Mouse (Mus musculus) liver, embryonic 13.5 days (tissue): Measurements from ENCODE around the gene Dnajb1. TPM values are rescaled to one million over a fixed set of nuclear protein-coding genes. Genes with fewer than 3 reads are reported as not detected.

Experiments used
- ATAC-seq: fragments of 200-750 bp; cut with Nextera tagmentation; 2 replicates; pipeline ENCODE4 v1.8.0; 2017; ENCODE audit warnings: low read depth, mild to moderate bottlenecking, moderate number of reproducible peaks, moderate library complexity
- DNase-seq: peaks from one replicate; pipeline ENCODE4 v3.0.0; 2022
- H3K27ac ChIP-seq: fragments of 300-500 bp; sonication (generic); 2 replicates; pipeline ENCODE4 v1.5.1; 2015; ENCODE audit warnings: moderate library complexity, mild to moderate bottlenecking, inconsistent platforms
- H3K27me3 ChIP-seq: fragments of 300-500 bp; sonication (generic); 2 replicates; pipeline ENCODE4 v1.6.1; 2015; ENCODE audit warnings: mild to moderate bottlenecking, inconsistent platforms
- H3K36me3 ChIP-seq: fragments of 300-500 bp; sonication (generic); 2 replicates; pipeline ENCODE4 v1.6.1; 2015; ENCODE audit warnings: mild to moderate bottlenecking, inconsistent platforms
- H3K4me1 ChIP-seq: fragments of 300-500 bp; sonication (generic); replicated peaks from 2 replicates; pipeline ENCODE4 v1.6.1; 2015; ENCODE audit warnings: inconsistent platforms
- H3K4me2 ChIP-seq: fragments of 300-500 bp; sonication (generic); 2 replicates; pipeline ENCODE4 v1.6.1; 2015; ENCODE audit warnings: inconsistent platforms, mild to moderate bottlenecking, moderate library complexity
- H3K4me3 ChIP-seq: fragments of 300-500 bp; sonication (generic); replicated peaks from 2 replicates; pipeline ENCODE4 v1.5.1; 2015; ENCODE audit warnings: mild to moderate bottlenecking, inconsistent platforms
- H3K9ac ChIP-seq: fragments of 300-500 bp; sonication (generic); 2 replicates; pipeline ENCODE4 v1.6.1; 2015; ENCODE audit warnings: mild to moderate bottlenecking, inconsistent platforms
- H3K9me3 ChIP-seq: fragments of 300-500 bp; sonication (generic); replicated peaks from 2 replicates; pipeline ENCODE4 v1.6.1; 2016; ENCODE audit warnings: inconsistent platforms
- WGBS: fragments of 180-500 bp; shearing (Covaris S2); methylation state at CpG from one replicate; pipeline ENCODE4 v1.1.7; 2015; ENCODE audit not compliant: insufficient replicate concordance; 5-methylcytosine and 5-hydroxymethylcytosine counted together
- polyA plus RNA-seq: library from polyadenylated mRNA; unstranded; fragments of >200 nt; fragmentation: Nextera tagmentation; extraction: Ambion mirVana; gene quantifications from 2 replicates; pipeline ENCODE4 v1.2.1, GENCODE M21; 2015

Gene Dnajb1
- 54.5 and 59.6 TPM in 2 replicates for polyA plus RNA-seq

- ATAC-seq (peak; percentile 89), DNase-seq (peak; percentile 100)
- Histone ChIP-seq H3K27ac (peak within 1 kb of the TSS; percentile 99), H3K27me3 (no peaks in the 10 kb centered on the region), H3K36me3 (peaks cover 37% of the 10 kb centered on the region), H3K4me1 (peaks cover 66% of the 10 kb centered on the region), H3K9me3 (no peaks in the 10 kb centered on the region), H3K4me2 (peak within 1 kb of the TSS; percentile 94), H3K9ac (peak within 1 kb of the TSS; percentile 97), H3K4me3 (peak within 1 kb of the TSS; percentile 90)
- WGBS: under 1% methylated on average over 69 of the region's 69 CpGs
These were observed at the start of gene Dnajb1, which contains the start of gene Tecr for GRCm38 (mm10) chr8:83607661-83608397. TSS of gene Dnajb1 (plus strand) at chr8:83608193. TSS of gene Tecr (minus strand) at chr8:83607971.

- H3K4me2 ChIP-seq: peak overlapping the region; percentile 44
These were observed 45.3 kb upstream of the Dnajb1 start for GRCm38 (mm10) chr8:83562669-83563068.

GRCm38 (mm10) chr8:83563246-83563645, 44.7 kb upstream of the Dnajb1 start:
- no peaks in the 10 kb centered on the region for H3K27me3 ChIP-seq
- peaks cover 2% of the 10 kb centered on the region; the same call in 1 of the 2 replicates for H3K36me3 ChIP-seq
- peak overlapping the region; percentile 42; the same call in 1 of the 2 replicates for H3K9ac ChIP-seq
- H3K4me3 ChIP-seq: no peak overlapping the region
- 71% methylated on average over 4 of the region's 4 CpGs for WGBS
- H3K4me2 ChIP-seq: peak overlapping the region; percentile 44; the same call in 1 of the 2 replicates
- H3K27ac ChIP-seq: peak overlapping the region; percentile 61
- no peaks in the 10 kb centered on the region for H3K9me3 ChIP-seq
- peaks cover 63% of the 10 kb centered on the region for H3K4me1 ChIP-seq
- no peak for DNase-seq
- no peak for ATAC-seq

More at GRCm38 (mm10) chr8:83562669-83563068, 45.3 kb upstream of the Dnajb1 start:
- Histone ChIP-seq H3K27me3 (no peaks in the 10 kb centered on the region), H3K9me3 (no peaks in the 10 kb centered on the region), H3K27ac (peak overlapping the region; percentile 61), H3K36me3 (no peaks in the 10 kb centered on the region), H3K4me3 (no peak overlapping the region), H3K9ac (peak overlapping the region; percentile 42; the same call in 1 of the 2 replicates), H3K4me1 (peaks cover 57% of the 10 kb centered on the region)
- WGBS: 23% methylated on average over 3 of the region's 3 CpGs
- DNase-seq: no peak
- ATAC-seq: peak; percentile 58

- Histone ChIP-seq H3K36me3 (peaks cover 25% of the 10 kb centered on the region), H3K4me1 (peaks cover 72% of the 10 kb centered on the region), H3K9ac (peak overlapping the region; percentile 46), H3K9me3 (no peaks in the 10 kb centered on the region), H3K27ac (no peak overlapping the region), H3K4me2 (peak overlapping the region; percentile 76), H3K4me3 (peak overlapping the region; percentile 75), H3K27me3 (no peaks in the 10 kb centered on the region)
- 69% methylated on average over 9 of the region's 9 CpGs for WGBS
- peak; percentile 51 for ATAC-seq
- DNase-seq: no peak
These were observed 42.1 kb upstream of the Dnajb1 start for GRCm38 (mm10) chr8:83565731-83566375.

DNA sequence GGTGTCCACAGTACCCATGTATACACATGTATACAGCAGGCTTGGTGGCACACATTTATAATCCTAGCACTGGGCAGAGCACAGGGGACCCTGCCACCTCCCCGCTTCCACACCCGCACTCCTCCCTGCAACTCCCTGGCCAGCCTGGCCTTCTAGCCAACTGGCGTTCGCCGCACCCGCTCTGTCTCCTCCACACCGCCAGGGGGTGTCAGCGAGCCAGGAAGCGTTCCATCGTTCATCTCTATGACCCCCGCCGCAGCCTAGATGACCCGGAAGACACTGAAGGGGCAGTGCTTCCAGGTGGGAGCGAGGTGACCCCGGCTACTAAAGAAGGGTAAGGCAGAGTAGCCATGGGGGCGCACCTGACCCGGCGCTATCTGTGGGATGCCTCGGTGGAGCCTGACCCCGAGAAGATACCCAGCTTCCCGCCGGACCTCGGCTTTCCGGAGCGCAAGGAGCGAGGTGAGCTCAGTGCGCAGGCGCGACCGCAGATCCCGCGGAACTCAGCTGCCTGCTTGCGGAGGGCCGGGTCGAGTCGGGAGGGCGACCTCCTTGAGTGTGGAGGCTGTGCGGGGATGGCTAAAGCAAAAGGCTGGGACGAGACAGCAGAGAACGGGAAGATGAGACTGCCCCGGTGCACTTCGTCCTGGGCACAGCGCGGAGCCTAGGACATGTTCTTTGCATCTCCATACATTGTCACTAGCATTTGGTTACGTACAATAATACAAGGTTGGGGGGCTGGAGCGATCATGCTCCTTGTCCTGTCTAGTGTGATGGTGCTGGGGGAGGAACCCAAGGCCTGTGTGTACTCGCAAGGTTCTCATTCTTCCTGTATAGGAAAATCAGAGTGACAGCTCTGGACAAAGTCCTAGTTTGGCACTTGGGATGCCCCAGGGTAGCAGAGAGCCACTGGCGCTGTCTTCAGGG, 41.3 kb upstream of the Dnajb1 start, which contains the start of gene Ndufb7:
Gene Ndufb7 (plus strand): TSS at position 203 of the 927 bp plus-strand sequence.
- Histone ChIP-seq H3K9me3 (no peaks in the 10 kb centered on the region), H3K4me1 (peaks cover 68% of the 10 kb centered on the region), H3K36me3 (peaks cover 33% of the 10 kb centered on the region), H3K27me3 (no peaks in the 10 kb centered on the region), H3K4me3 (peak within 1 kb of the TSS; percentile 75), H3K4me2 (peak within 1 kb of the TSS; percentile 76), H3K9ac (peak within 1 kb of the TSS; percentile 83), H3K27ac (peak within 1 kb of the TSS; percentile 79)
- ATAC-seq: peak; percentile 80
- DNase-seq: peak; percentile 79
- WGBS: under 1% methylated on average over 48 of the region's 48 CpGs

DNA sequence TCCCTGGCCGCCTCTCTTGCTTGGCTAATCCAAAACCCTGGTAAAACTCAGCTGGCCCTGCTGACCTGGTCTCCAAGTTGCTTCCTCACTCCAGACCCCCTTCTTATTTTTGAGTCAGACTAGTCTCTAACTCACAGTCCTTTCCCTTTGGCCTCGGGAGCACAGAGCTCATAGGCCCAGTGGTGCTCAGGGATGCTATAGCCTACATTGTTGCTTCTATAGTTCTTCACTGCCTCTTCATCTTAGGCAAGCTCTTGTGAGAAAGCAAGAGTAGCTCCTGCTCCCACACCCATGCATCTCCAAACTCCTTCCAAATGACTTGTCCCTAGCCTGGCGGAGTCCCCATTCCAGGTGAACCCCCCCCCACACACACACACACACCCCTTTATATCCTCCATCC, 40.3 kb upstream of the Dnajb1 start:
- WGBS: 50% methylated on average over 3 of the region's 3 CpGs
- H3K27me3 ChIP-seq: no peaks in the 10 kb centered on the region
- H3K9me3 ChIP-seq: no peaks in the 10 kb centered on the region
- DNase-seq (no peak), ATAC-seq (no peak)
- peak overlapping the region; percentile 79 for H3K27ac ChIP-seq
- peak overlapping the region; percentile 83 for H3K9ac ChIP-seq
- peaks cover 43% of the 10 kb centered on the region for H3K36me3 ChIP-seq
- H3K4me3 ChIP-seq: peak overlapping the region; percentile 75
- peaks cover 61% of the 10 kb centered on the region for H3K4me1 ChIP-seq
- peak overlapping the region; percentile 76 for H3K4me2 ChIP-seq

GRCm38 (mm10) chr8:83568128-83568527, 39.9 kb upstream of the Dnajb1 start:
- Histone ChIP-seq H3K4me3 (peak overlapping the region; percentile 75), H3K9me3 (no peaks in the 10 kb centered on the region), H3K27ac (no peak overlapping the region), H3K27me3 (no peaks in the 10 kb centered on the region), H3K36me3 (peaks cover 47% of the 10 kb centered on the region), H3K4me1 (peaks cover 59% of the 10 kb centered on the region), H3K9ac (peak overlapping the region; percentile 83), H3K4me2 (peak overlapping the region; percentile 76)
- ATAC-seq: no peak
- no peak for DNase-seq
- WGBS: 66% methylated on average over 5 of the region's 5 CpGs

GRCm38 (mm10) chr8:83568755-83569154, 39.2 kb upstream of the Dnajb1 start:
- peak overlapping the region; percentile 13; the same call in 1 of the 2 replicates for H3K27ac ChIP-seq
- peak overlapping the region; percentile 76; the same call in 1 of the 2 replicates for H3K4me2 ChIP-seq
- H3K4me3 ChIP-seq: peak overlapping the region; percentile 75; the same call in 1 of the 2 replicates
- no peaks in the 10 kb centered on the region for H3K27me3 ChIP-seq
- peak overlapping the region; percentile 83; the same call in 1 of the 2 replicates for H3K9ac ChIP-seq
- peaks cover 59% of the 10 kb centered on the region for H3K4me1 ChIP-seq
- H3K9me3 ChIP-seq: no peaks in the 10 kb centered on the region
- ATAC-seq (no peak), DNase-seq (no peak)
- peaks cover 54% of the 10 kb centered on the region for H3K36me3 ChIP-seq
- WGBS: 69% methylated on average over 5 of the region's 5 CpGs

DNA sequence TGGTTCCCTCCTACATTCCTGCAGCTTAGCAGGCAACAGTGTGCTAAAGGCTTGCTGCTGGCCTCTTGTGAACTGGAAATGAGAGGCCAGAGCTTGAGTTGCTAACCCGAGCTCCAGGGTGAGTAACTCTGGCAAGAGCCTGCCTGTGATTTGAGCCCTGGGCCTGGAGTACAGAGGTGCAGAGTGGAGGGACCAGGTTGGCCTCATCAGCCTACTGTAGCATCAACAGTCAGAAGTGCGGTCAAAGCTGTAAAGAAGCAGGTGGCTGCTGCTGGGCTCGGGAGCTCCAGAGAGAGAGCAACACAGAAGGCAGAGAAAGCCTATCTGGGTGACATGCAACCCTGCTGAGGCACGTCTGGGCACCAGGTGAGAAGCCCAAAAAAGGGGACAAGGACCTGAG, 38.8 kb upstream of the Dnajb1 start:
- Histone ChIP-seq H3K27ac (peak overlapping the region; percentile 13; the same call in 1 of the 2 replicates), H3K27me3 (no peaks in the 10 kb centered on the region), H3K4me1 (peaks cover 59% of the 10 kb centered on the region), H3K9ac (0 out of 2 replicates have a peak overlapping the region, but pooled peaks have one; percentile 83), H3K4me3 (no peak overlapping the region), H3K9me3 (no peaks in the 10 kb centered on the region), H3K4me2 (no peak overlapping the region), H3K36me3 (peaks cover 58% of the 10 kb centered on the region)
- no peak for DNase-seq
- WGBS: 70% methylated on average over 4 of the region's 4 CpGs
- ATAC-seq: no peak

DNA sequence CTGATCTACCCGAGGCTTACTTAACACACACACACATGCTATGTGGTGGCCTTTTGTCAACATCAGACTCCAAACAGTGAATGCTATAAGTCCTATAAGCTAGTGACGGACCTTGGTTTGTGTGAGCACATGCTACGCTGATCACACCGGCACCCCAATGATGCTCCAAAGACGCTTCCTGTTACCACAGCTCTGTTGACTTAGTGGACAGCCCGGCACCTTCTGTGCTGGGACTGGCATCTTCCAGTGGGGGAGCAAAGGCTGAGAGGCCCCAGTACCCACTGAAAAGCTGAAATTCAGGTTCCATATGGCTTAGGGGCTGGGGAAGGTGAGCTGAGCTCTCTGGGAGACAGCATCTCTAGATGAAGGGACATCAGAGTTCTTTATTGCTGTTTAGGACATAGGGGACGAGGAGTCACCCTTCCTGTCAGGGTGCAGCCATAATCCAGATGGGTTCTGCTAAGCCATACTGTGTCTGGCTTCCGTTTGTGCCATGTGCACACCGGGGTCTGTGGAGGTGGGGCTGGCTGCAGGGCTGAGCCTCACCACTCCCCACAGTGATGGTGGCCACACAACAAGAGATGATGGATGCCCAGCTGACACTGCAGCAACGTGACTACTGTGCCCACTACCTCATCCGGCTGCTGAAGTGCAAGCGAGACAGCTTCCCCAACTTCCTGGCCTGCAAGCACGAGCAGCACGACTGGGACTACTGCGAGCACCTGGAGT, 37.6 kb upstream of the Dnajb1 start:
- Histone ChIP-seq H3K27me3 (no peaks in the 10 kb centered on the region), H3K4me1 (peaks cover 59% of the 10 kb centered on the region), H3K9me3 (no peaks in the 10 kb centered on the region), H3K4me3 (no peak overlapping the region), H3K36me3 (peaks cover 65% of the 10 kb centered on the region), H3K27ac (no peak overlapping the region), H3K4me2 (no peak overlapping the region), H3K9ac (no peak overlapping the region)
- ATAC-seq: no peak
- DNase-seq: no peak
- WGBS: 78% methylated on average over 14 of the region's 15 CpGs
